Mouse (Mus musculus) R1 (cell line): ENCODE measurements around the gene Nqo2.
"Not testable (repeated sequence)": the region's sequence is repeated elsewhere in the genome, so short reads cannot be mapped to it uniquely, and the experiment has no call there.

Experiments used
- DNase-seq: peaks from one replicate; pipeline ENCODE4 v3.0.0-alpha.2; 2018; ENCODE audit warnings: low read depth, low spot score

Nqo2 gene

DNA sequence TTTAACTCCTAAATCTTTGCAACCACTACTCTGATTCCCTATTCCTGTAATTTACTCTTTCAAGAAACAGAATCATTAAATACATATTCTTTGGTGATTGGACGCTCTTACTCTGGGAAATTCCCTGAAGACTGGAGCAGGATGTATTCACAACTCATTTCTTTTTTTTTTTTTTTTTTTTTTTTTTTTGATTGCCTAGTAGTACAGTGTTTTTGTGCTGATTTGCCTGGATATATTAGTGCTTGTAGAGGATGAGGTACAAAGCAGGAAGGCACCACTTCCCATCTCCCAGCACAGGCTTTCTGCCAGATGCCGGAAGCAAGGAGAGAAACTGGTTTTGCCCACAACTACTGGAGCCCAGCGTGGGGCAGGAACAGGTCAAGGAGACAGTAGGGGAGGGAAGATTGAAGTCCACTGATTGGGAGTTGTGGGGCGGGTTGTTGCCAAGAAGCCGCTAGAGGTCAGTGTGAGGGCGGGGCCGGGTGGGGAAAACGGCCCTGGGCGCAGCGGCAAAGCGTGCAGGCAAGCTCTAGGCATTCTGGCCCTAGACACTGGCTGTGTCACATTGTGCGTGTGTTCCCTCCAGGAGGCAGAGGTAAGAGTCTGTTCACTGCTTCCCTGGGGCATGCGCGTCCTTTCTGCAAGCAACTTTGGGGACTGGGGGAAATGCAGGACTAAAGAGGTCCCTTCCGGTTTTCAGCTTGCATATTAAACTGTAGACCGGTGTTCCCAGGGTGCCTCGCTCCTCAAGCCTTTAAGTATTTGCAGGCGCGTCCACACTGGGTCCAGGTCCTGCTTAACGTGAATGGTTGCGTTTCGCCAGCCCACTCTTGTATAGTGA is at the start of gene Nqo2:
Nqo2 (plus strand) TSS at position 482 of the 841 bp plus-strand sequence.
- peak; percentile 94 for DNase-seq

DNA sequence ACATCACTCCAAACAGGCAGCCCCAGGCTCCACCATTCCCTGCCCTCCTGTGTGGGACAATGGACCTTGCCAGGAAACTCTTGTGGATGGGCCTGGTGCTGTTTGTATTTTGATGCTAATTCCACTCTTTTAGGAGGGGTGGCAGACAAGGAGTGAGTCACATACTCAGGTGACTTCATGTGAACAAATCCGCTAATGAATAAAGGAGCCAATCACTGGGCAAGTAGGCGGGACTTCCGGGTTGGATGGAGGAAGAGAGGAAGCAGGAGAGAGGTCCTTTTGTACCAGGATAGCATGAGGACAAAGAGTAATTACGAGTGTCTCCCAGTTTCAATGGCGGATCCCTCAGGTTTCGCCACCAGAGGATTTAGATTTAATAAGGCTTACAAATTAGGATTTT is 43.4 kb upstream of the Nqo2 start:
- DNase-seq: peak; percentile 99

- peak; percentile 35 for DNase-seq
These were observed 42.8 kb upstream of the Nqo2 start for GRCm38 (mm10) chr13:33921699-33922098.

DNA sequence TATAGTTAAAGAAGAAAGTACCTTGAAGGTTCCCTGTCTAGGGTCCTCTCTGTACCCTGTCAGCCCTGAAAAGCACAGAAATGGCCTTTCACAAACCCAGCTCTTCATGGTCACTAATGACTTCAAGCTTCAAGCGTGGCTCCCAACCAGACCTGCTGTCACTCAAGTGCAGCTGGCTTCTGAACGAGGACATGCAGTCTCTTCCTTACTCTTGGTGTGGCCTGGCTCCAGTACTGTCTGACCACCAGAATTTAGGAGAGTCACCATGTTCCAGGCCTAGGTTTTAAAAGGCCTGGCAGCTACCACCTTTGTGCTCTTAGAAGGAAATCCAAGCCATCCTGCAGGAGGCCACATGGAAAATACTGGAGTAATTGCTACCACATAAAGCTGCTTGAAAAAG is 34.2 kb upstream of the Nqo2 start:
- no peak for DNase-seq

GRCm38 (mm10) chr13:33930912-33931311 is 33.6 kb upstream of the Nqo2 start:
- DNase-seq: no peak

GRCm38 (mm10) chr13:33934743-33935142 is 29.7 kb upstream of the Nqo2 start:
- DNase-seq: peak; percentile 10

GRCm38 (mm10) chr13:33935465-33936181 is 28.9 kb upstream of the Nqo2 start:
- peak; percentile 90 for DNase-seq

- no peak for DNase-seq
These were observed 27.3 kb upstream of the Nqo2 start for GRCm38 (mm10) chr13:33937151-33937550.

DNA sequence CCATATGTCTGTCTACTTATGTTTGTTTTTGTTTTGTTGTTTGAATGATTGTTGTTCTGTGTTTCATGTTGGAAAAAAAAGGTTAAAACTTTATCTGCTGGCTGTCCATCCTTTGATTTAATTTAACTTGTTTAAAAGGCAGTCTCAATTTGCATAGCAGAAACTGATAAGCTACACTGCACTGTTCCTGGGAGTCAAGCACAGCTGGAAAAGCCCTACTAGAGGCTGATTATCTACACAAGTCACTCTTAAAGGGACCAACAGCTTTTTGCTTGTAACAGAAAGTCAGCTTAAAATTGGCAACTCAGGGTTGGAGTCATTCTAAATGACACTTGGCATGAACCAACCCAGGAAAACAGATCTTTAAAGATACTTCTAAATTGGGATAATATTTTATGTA is 26.9 kb upstream of the Nqo2 start:
- DNase-seq: not testable (repeated sequence)

- DNase-seq: no peak
These were observed 23.1 kb upstream of the Nqo2 start for GRCm38 (mm10) chr13:33941288-33941808.

- peak; percentile 63 for DNase-seq
These were observed 22.2 kb upstream of the Nqo2 start for GRCm38 (mm10) chr13:33942212-33942779.

DNA sequence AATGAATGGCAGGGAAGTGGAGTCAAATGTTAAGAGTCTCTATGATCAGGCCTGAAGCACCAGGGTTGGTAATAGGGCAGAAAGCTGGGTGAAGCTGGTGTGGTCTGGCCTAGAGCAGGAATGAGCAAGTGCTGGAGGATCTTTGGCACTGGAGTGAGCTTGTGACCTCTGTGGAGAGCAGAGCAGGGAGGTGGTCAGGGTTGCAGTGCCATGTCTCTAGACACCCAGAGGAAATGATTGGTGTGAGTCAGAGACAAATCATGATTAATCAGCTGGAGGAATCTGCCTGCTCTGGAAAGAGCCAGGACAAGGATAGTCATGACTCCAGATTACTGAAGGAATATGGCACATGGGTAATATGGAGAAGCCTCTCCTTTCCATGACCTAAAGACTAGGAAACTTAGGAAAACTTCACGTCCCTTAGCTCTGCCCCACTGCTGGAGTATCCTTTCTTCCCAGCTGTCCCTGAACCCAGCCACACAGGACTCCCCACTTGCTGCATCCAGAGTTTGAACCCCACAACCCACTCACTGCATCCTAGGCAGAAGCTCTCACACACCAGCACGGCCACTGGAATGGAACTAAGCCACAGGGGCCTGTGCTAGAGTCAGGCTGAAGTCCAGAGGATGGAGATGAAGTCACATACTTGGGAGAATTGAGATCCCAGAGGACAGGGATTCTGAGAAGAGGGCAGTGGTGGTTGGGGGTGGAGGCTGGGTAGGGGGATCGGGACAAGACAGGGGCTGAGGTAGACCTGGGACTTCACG is 13.0 kb upstream of the Nqo2 start:
- DNase-seq: no peak

- DNase-seq: no peak
These were observed 12.4 kb upstream of the Nqo2 start for GRCm38 (mm10) chr13:33952075-33952449.

GRCm38 (mm10) chr13:33952947-33953346 is 11.5 kb upstream of the Nqo2 start:
- DNase-seq: no peak

- DNase-seq: peak; percentile 47
These were observed 7.7 kb upstream of the Nqo2 start for GRCm38 (mm10) chr13:33956571-33957421.

DNA sequence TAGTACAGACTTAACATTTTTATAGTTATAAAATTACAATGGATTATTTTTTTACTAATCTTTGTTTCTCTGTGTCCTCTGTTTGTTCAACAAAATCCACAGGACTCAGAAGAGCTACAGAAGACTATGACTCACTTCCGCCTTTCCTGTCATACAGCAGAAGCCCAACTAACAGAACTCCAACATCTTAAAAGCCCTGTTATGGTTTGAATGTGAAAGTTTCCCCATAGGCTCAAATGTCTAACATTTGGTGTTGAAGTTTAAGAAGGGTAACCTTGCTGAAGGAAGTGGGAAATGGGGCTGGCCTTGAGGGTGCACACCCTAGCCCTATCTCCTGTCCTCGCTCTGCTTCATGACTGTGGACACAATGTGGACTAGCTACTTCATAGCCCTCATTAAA is 4.7 kb upstream of the Nqo2 start:
- no peak for DNase-seq

DNA sequence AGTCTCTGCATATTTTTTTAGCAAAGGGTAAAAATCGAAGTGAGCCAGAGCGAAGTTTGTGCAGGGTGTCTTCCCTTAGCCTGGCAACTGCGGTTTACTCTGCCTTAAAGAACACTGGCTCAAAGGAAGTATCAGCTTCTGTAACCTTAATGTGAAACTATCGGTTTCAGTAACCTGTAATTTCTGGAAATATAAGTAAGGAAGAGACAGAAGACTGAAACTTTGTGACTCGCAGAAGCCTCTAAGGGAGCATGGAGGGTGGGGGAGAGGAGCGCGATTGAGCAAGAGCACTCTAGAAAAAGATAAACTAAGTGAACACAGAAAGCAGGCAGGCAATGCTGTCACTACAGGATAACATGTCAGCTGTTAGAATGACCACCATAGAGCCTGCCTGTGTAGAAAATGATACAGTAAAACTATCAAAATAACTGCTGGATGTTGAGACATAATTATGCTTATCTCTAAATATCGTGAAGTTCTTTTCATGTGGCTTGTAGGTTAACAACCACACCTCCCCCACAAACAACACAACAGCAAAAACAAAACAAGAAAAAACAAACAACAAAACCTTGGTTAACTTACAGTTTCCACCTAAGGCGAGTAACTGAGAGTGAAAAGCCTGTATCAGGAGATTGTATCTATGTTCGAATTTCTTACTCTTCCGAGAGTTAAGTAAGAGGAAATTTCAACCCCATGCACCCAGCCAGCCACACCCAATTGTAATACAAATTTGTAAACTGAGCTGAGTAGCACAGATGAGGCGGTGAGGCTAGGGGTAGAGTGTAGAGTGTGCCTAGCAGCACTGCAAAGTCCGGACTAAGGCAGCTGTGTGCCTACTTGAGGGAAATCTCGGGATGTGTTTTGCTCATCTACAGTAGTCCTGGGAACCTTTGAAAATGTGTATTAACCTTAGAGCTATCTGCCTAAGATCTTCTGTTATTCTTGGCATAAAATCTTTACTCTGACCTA is 853 bp downstream of the Nqo2 start:
- peak; percentile 46 for DNase-seq

- DNase-seq: no peak
These were observed 1.5 kb downstream of the Nqo2 start for GRCm38 (mm10) chr13:33966025-33966412.

GRCm38 (mm10) chr13:33966574-33966973 is 2.1 kb downstream of the Nqo2 start:
- no peak for DNase-seq
